Comparison of ENCODE assay signal across 24 mouse cellular contexts in the genomic region with DNA sequence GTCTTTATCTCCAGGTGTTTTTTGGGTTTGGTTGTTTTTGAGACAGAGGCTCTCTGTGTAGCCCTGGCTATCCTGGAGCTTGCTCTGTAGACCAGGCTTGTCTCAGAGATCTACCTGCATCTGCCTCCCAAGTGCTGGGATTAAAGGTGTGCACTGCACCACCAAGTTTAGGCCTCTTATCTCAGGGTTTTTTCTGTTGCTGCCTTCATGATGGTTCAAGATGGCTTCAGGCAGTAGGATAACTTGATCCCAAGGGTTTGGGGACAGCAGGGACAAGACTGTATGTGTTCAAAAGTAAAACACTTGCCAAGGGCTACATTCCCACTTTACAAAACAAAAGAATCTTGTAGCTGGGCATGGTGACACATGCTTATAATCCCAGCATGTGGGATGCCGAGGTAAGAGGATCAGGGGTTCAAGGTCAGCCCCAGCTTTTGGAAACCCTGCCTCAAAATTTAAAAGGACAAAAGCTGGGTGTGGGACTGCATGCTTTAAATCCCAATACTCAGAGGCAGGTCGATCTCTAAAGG. TPM values are rescaled to one million over a fixed set of nuclear protein-coding genes. Genes with fewer than 3 reads are reported as not detected.
DNase-seq lines count a peak whose midpoint lies in the region; ATAC-seq and TF ChIP-seq lines count a peak whose summit lies in the region.
"Had no signal": no experiment of that assay in that cellular context is flagged by ENCODE, and none has a peak within 500 bp of the region (broad histone marks: within the 10 kb centered on the region; RNA-seq: fewer than 3 reads in every experiment).

No protein-coding gene starts in this region.

- peak overlapping the region; percentile 86 for H3K27ac ChIP-seq in ES-E14 (ENCODE audit: insufficient read depth, low read depth, low read length, poor library complexity, severe bottlenecking)
- no peak overlapping the region for H3K27ac ChIP-seq in gastrocnemius, adult 2 months
- H3K27ac ChIP-seq in heart, embryonic 12.5 days (ENCODE audit: poor library complexity, severe bottlenecking) = no peak overlapping the region
- H3K27ac ChIP-seq: embryonic facial prominence, embryonic 12.5 days; hindbrain, embryonic 15.5 days; kidney, embryonic 15.5 days; limb, embryonic 13.5 days; midbrain, embryonic 13.5 days had no signal

- peaks cover 6 to 47% of the 10 kb centered on the region in 2 experiments for H3K4me1 ChIP-seq in ES-E14 (ENCODE audit: control insufficient read depth in 2 of 2, insufficient read depth in 2 of 2, low read length in 2 of 2, poor library complexity in 1 of 2)
- H3K4me1 ChIP-seq in heart, embryonic 12.5 days (replicated peaks) = peaks cover 16% of the 10 kb centered on the region
- H3K4me1 ChIP-seq: hindbrain, embryonic 15.5 days had no signal

- no peaks in the 10 kb centered on the region for H3K27me3 ChIP-seq in heart, embryonic 12.5 days (replicated peaks)
- H3K27me3 ChIP-seq: embryonic facial prominence, embryonic 12.5 days; hindbrain, embryonic 15.5 days; kidney, embryonic 15.5 days; limb, embryonic 13.5 days; midbrain, embryonic 13.5 days had no signal

- 72% methylated on average over 2 of the region's 2 CpGs for WGBS in heart, embryonic 12.5 days

- ATAC-seq in CD4-positive, CD25-positive, alpha-beta regulatory T cell, adult 4 months = no peak
- no peak for ATAC-seq in heart, embryonic 12.5 days (ENCODE audit: insufficient number of reproducible peaks, low FRiP score)
- ATAC-seq: intestine, postnatal 0 days; midbrain, embryonic 13.5 days had no signal

- peak; percentile 24 for DNase-seq in CD4-positive, CD25-positive, alpha-beta regulatory T cell, adult 2 months (ENCODE audit: low read depth, low spot score)
- DNase-seq in ES-E14 (ENCODE audit: low read depth, low spot score) = no peak
- DNase-seq in induced T-regulatory cell, adult 2 months (ENCODE audit: low read depth) = peak; percentile 54
- DNase-seq in naive thymus-derived CD4-positive, alpha-beta T cell, adult 2 months (ENCODE audit: low read depth) = peak; percentile 26
- no peak for DNase-seq in embryo, embryonic 9.5 days (ENCODE audit: extremely low spot score)
- no peak for DNase-seq in gastrocnemius, adult 2 months
- DNase-seq: adrenal gland, postnatal 36 days; cerebellum, adult 8-10 months; layer of hippocampus, adult 9-11 months had no signal

- H3K9ac ChIP-seq in ES-E14 (ENCODE audit: insufficient read depth, low read depth, low read length, poor library complexity, severe bottlenecking) = peak overlapping the region; percentile 34; the same call in 1 of the 2 replicates
- H3K9ac ChIP-seq in heart, embryonic 12.5 days = no peak overlapping the region
- H3K9ac ChIP-seq: embryonic facial prominence, embryonic 12.5 days; hindbrain, embryonic 15.5 days; kidney, embryonic 15.5 days; limb, embryonic 13.5 days; midbrain, embryonic 13.5 days had no signal

- H3K36me3 ChIP-seq in ES-E14 (ENCODE audit: control insufficient read depth, insufficient read depth, low read length, poor library complexity, severe bottlenecking) = peaks cover 32% of the 10 kb centered on the region
- H3K36me3 ChIP-seq in heart, embryonic 12.5 days = peaks cover 35% of the 10 kb centered on the region
- H3K36me3 ChIP-seq: hindbrain, embryonic 15.5 days had no signal

- in situ Hi-C loops in ES-E14 (cut with MboI; ENCODE audit: low sequenced_read_pairs in 2 of 2, unreplicated experiment in 2 of 2) = no loop called here

- no peak for TF ChIP-seq CTCF in gastrocnemius, adult 2 months (IDR thresholded peaks at IDR 0.05)

- no peaks in the 10 kb centered on the region for H3K9me3 ChIP-seq in ES-E14 (ENCODE audit: control insufficient read depth, insufficient read depth, low read depth, low read length)
- no peaks in the 10 kb centered on the region for H3K9me3 ChIP-seq in heart, embryonic 12.5 days (replicated peaks)
- H3K9me3 ChIP-seq: embryonic facial prominence, embryonic 12.5 days; G1E; hindbrain, embryonic 15.5 days; kidney, embryonic 15.5 days; limb, embryonic 13.5 days; midbrain, embryonic 13.5 days had no signal

- no peak overlapping the region for H3K4me3 ChIP-seq in ES-E14 (ENCODE audit: insufficient read depth in 1 of 2, low read depth in 1 of 2, low read length in 2 of 2, poor library complexity in 1 of 2, severe bottlenecking in 1 of 2)
- no peak overlapping the region for H3K4me3 ChIP-seq in gastrocnemius, adult 2 months
- H3K4me3 ChIP-seq in heart, embryonic 12.5 days = no peak overlapping the region
- H3K4me3 ChIP-seq: embryonic facial prominence, embryonic 12.5 days; hindbrain, embryonic 15.5 days; kidney, embryonic 15.5 days; limb, embryonic 13.5 days; midbrain, embryonic 13.5 days had no signal

- intact Hi-C loops in gastrocnemius, adult 2 months (cut with DNase I) = no loop called here

- no peak overlapping the region for H3K4me2 ChIP-seq in heart, embryonic 12.5 days
- H3K4me2 ChIP-seq: embryonic facial prominence, embryonic 12.5 days; hindbrain, embryonic 15.5 days; kidney, embryonic 15.5 days; limb, embryonic 13.5 days; midbrain, embryonic 13.5 days had no signal

TF ChIP-seq in ES-E14, 5 proteins besides CTCF, POLR2A, EP300 and RAD21:
- TF ChIP-seq MAFK (IDR thresholded peaks at IDR 0.05; ENCODE audit: insufficient read depth, low read depth, low read length) = no peak
- TF ChIP-seq CHD2 (IDR thresholded peaks at IDR 0.05; ENCODE audit: low read depth, low read length) = 0 out of 2 replicates have a peak, but pooled peaks have one; percentile 22

RNA-seq across cellular contexts. Expression of a gene that starts 8.8 kb away (rescaled TPM):
- 1,000 to 10,000 TPM; 1,055 to 1,337 TPM for polyA plus RNA-seq in CD4-positive, CD25-positive, alpha-beta regulatory T cell, adult 4 months (2017; shearing (Covaris generic))
- 46.9 and 52.7 TPM in 2 replicates for total RNA-seq in ES-E14 (2012; rRNA removed)
- 10 to 100 TPM; 17.4 to 27.2 TPM for total RNA-seq in gastrocnemius, adult 2 months (2021)
- 240 and 245 TPM in 2 replicates for polyA plus RNA-seq in heart, embryonic 12.5 days (2016; fragmentation: Nextera tagmentation; extraction: Ambion mirVana)

RNA-seq across cellular contexts. Expression of a gene that starts 12.9 kb away (rescaled TPM):
- polyA plus RNA-seq in CD4-positive, CD25-positive, alpha-beta regulatory T cell, adult 4 months (2017; shearing (Covaris generic)) = 10 to 100 TPM; 20.0 to 20.3 TPM
- total RNA-seq in ES-E14 (2012; rRNA removed) = 2.5 and 2.8 TPM in 2 replicates
- total RNA-seq in gastrocnemius, adult 2 months (2021) = not detected
- polyA plus RNA-seq in heart, embryonic 12.5 days (2016; fragmentation: Nextera tagmentation; extraction: Ambion mirVana) = 0.10 and 0.28 TPM in 2 replicates
- total RNA-seq: gastrocnemius, adult 18-20 months; heart, postnatal 36 days; megakaryocyte progenitor cell, adult 5-6 weeks had no signal
- polyA plus RNA-seq: G1E; heart, embryonic 14.5 days had no signal

RNA-seq across cellular contexts. Expression of a gene that starts 29.1 kb away (rescaled TPM):
- polyA plus RNA-seq in CD4-positive, CD25-positive, alpha-beta regulatory T cell, adult 4 months (2017; shearing (Covaris generic)) = not detected
- total RNA-seq in ES-E14 (2012; rRNA removed) = not detected in 2 replicates
- total RNA-seq in gastrocnemius, adult 2 months (2021) = 100 to 1,000 TPM; 141 to 174 TPM
- polyA plus RNA-seq in heart, embryonic 12.5 days (2016; fragmentation: Nextera tagmentation; extraction: Ambion mirVana) = 0.10 and 0.20 TPM in 2 replicates
- total RNA-seq: megakaryocyte progenitor cell, adult 5-6 weeks had no signal
- polyA plus RNA-seq: embryonic facial prominence, embryonic 12.5 days; G1E; hindbrain, embryonic 15.5 days; intestine, postnatal 0 days; midbrain, embryonic 13.5 days; neural tube, embryonic 14.5 days; stomach, embryonic 14.5 days had no signal

RNA-seq across cellular contexts. Expression of a gene that starts 35.0 kb away (rescaled TPM):
- polyA plus RNA-seq in CD4-positive, CD25-positive, alpha-beta regulatory T cell, adult 4 months (2017; shearing (Covaris generic)) = 10 to 100 TPM; 22.0 to 29.5 TPM
- 11.3 and 14.6 TPM in 2 replicates for total RNA-seq in ES-E14 (2012; rRNA removed)
- total RNA-seq in gastrocnemius, adult 2 months (2021) = 10 to 100 TPM; 11.4 to 13.2 TPM
- 18.9 and 19.2 TPM in 2 replicates for polyA plus RNA-seq in heart, embryonic 12.5 days (2016; fragmentation: Nextera tagmentation; extraction: Ambion mirVana)

Comparison
In these comparisons a context has a peak if more than half of its experiments do, and no peak if none do; other contexts are left out.
1. DNase-seq: peak in CD4-positive, CD25-positive, alpha-beta regulatory T cell, adult 2 months (single experiment), induced T-regulatory cell, adult 2 months (single experiment) and naive thymus-derived CD4-positive, alpha-beta T cell, adult 2 months (single experiment); none in ES-E14 (single experiment), embryo, embryonic 9.5 days (single experiment) and gastrocnemius, adult 2 months (single experiment).
2. RNA of a gene that starts 29.1 kb away (total RNA-seq): 141 to 174 TPM in gastrocnemius, adult 2 months; not detected in ES-E14; every median in the first group is over 100 times any median in the second.